Mouse (Mus musculus) heart, postnatal 0 days (tissue): ENCODE measurements around the gene Rnf181.

Experiments used
- CTCF ChIP-seq: IDR thresholded peaks from 2 replicates; pipeline ENCODE4 v1.5.1; 2016; ENCODE audit warnings: antibody characterized with exemption, control low read depth, low read depth
- EP300 ChIP-seq: IDR thresholded peaks from 2 replicates; pipeline ENCODE4 v1.6.1; 2016; ENCODE audit warnings: antibody characterized with exemption, low read depth

DNA sequence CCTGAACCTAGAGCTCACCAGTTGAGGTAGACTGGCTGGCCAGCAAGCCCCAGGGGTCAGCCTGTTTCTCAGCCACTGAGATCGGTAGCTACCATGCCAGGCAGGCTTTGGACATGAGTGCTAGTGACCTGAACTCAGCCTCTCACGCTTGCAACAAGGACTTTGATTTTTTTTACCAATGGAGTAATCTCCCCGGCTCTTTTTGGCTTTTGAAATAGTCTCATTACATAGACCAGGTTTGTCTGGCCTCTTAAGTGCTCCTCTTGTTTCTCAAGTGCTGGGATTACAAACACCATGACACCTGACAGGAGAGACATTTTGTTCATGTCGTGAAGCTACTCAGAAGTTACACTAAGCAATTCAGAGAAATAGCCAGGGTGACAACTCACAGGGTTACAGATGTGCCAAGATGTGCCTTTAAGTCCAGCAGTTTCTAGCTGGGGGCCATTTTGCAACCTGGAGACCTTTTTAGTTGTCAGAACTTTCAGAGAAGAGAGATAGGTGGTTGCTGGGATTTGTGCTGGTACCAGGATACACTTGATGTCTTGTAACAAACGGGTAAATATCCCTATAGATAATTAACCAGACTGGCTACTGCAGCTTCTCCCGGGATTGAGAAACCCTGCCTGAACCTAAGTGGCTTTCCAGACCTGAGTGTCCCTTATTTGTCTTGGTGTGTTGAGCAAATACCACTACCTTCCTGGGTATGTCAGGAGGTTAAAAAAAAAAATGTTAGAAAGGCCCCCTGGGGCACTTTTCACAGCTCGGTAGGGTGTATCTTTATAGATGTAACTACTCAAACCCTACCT, 49.4 kb upstream of the Rnf181 start:
- TF ChIP-seq CTCF (no peak), EP300 (no peak)
